Mouse (Mus musculus): Measurements from ENCODE around the gene Mest. TPM values are rescaled to one million over a fixed set of nuclear protein-coding genes. Genes with fewer than 3 reads are reported as not detected.

The Mest gene
- polyA plus RNA-seq (2015; fragmentation: Nextera tagmentation; extraction: Ambion mirVana): 268 and 368 TPM in 2 replicates

GRCm38 (mm10) chr6:30723331-30723730, at the start of gene Mest:
Gene Mest, plus strand, starts transcription at chr6:30723547.
- 62% methylated on average over 7 of the region's 7 CpGs for WGBS
- H3K4me2 ChIP-seq (ENCODE audit: low read length): no peak within 1 kb of the TSS
- H3K27me3 ChIP-seq (ENCODE audit: control insufficient read depth, insufficient read depth, low read depth, low read length): no peaks in the 10 kb centered on the region
- no peaks in the 10 kb centered on the region for H3K9me3 ChIP-seq (replicated peaks; ENCODE audit: control insufficient read depth, low read length, poor library complexity, severe bottlenecking)
- no peak within 1 kb of the TSS for H3K4me3 ChIP-seq (ENCODE audit: low read depth, low read length)
- ATAC-seq: no peak
- H3K9ac ChIP-seq (ENCODE audit: low read depth, low read length): no peak within 1 kb of the TSS
- H3K4me1 ChIP-seq (ENCODE audit: control insufficient read depth, insufficient read depth, low read length): peaks cover 23% of the 10 kb centered on the region
- no peaks in the 10 kb centered on the region for H3K36me3 ChIP-seq (ENCODE audit: control insufficient read depth, insufficient read depth, low read length)
- peak within 1 kb of the TSS; percentile 89 for H3K27ac ChIP-seq (ENCODE audit: low read length)

GRCm38 (mm10) chr6:30673764-30674561, 49.4 kb upstream of the Mest start:
- Histone ChIP-seq H3K4me3 (ENCODE audit: low read depth, low read length) (no peak overlapping the region), H3K27me3 (ENCODE audit: control insufficient read depth, insufficient read depth, low read depth, low read length) (no peaks in the 10 kb centered on the region), H3K36me3 (ENCODE audit: control insufficient read depth, insufficient read depth, low read length) (no peaks in the 10 kb centered on the region), H3K4me1 (ENCODE audit: control insufficient read depth, insufficient read depth, low read length) (peaks cover 33% of the 10 kb centered on the region), H3K4me2 (ENCODE audit: low read length) (peak overlapping the region; percentile 11), H3K9ac (ENCODE audit: low read depth, low read length) (0 out of 2 replicates have a peak overlapping the region, but pooled peaks have one; percentile 10), H3K27ac (ENCODE audit: low read length) (peak overlapping the region; percentile 96), H3K9me3 (replicated peaks; ENCODE audit: control insufficient read depth, low read length, poor library complexity, severe bottlenecking) (no peaks in the 10 kb centered on the region)
- WGBS: 25% methylated on average over 14 of the region's 14 CpGs
- ATAC-seq: peak; percentile 39; the same call in 1 of the 2 replicates

GRCm38 (mm10) chr6:30674714-30675280, 48.5 kb upstream of the Mest start:
- H3K9me3 ChIP-seq (replicated peaks; ENCODE audit: control insufficient read depth, low read length, poor library complexity, severe bottlenecking): no peaks in the 10 kb centered on the region
- peak; percentile 59 for ATAC-seq
- no peaks in the 10 kb centered on the region for H3K36me3 ChIP-seq (ENCODE audit: control insufficient read depth, insufficient read depth, low read length)
- no peaks in the 10 kb centered on the region for H3K27me3 ChIP-seq (ENCODE audit: control insufficient read depth, insufficient read depth, low read depth, low read length)
- peak overlapping the region; percentile 96 for H3K27ac ChIP-seq (ENCODE audit: low read length)
- H3K4me2 ChIP-seq (ENCODE audit: low read length): peak overlapping the region; percentile 43
- WGBS: 22% methylated on average over 9 of the region's 9 CpGs
- peaks cover 37% of the 10 kb centered on the region for H3K4me1 ChIP-seq (ENCODE audit: control insufficient read depth, insufficient read depth, low read length)
- H3K9ac ChIP-seq (ENCODE audit: low read depth, low read length): peak overlapping the region; percentile 65; the same call in 1 of the 2 replicates
- no peak overlapping the region for H3K4me3 ChIP-seq (ENCODE audit: low read depth, low read length)

- Histone ChIP-seq H3K9me3 (replicated peaks; ENCODE audit: control insufficient read depth, low read length, poor library complexity, severe bottlenecking) (no peaks in the 10 kb centered on the region), H3K27me3 (ENCODE audit: control insufficient read depth, insufficient read depth, low read depth, low read length) (no peaks in the 10 kb centered on the region), H3K4me3 (ENCODE audit: low read depth, low read length) (no peak overlapping the region), H3K27ac (ENCODE audit: low read length) (peak overlapping the region; percentile 96), H3K4me2 (ENCODE audit: low read length) (peak overlapping the region; percentile 43), H3K36me3 (ENCODE audit: control insufficient read depth, insufficient read depth, low read length) (no peaks in the 10 kb centered on the region), H3K9ac (ENCODE audit: low read depth, low read length) (peak overlapping the region; percentile 65), H3K4me1 (ENCODE audit: control insufficient read depth, insufficient read depth, low read length) (peaks cover 37% of the 10 kb centered on the region)
- WGBS: 7% methylated on average over 11 of the region's 11 CpGs
- peak; percentile 57 for ATAC-seq
These were observed 48.0 kb upstream of the Mest start for GRCm38 (mm10) chr6:30675281-30675771.

GRCm38 (mm10) chr6:30676506-30676905, 46.8 kb upstream of the Mest start:
- H3K27ac ChIP-seq (ENCODE audit: low read length): no peak overlapping the region
- H3K4me1 ChIP-seq (ENCODE audit: control insufficient read depth, insufficient read depth, low read length): peaks cover 37% of the 10 kb centered on the region

GRCm38 (mm10) chr6:30677591-30677990, 45.8 kb upstream of the Mest start:
- WGBS: 64% methylated on average over 9 of the region's 9 CpGs
- Histone ChIP-seq H3K4me1 (ENCODE audit: control insufficient read depth, insufficient read depth, low read length) (peaks cover 39% of the 10 kb centered on the region), H3K4me2 (ENCODE audit: low read length) (no peak overlapping the region), H3K36me3 (ENCODE audit: control insufficient read depth, insufficient read depth, low read length) (no peaks in the 10 kb centered on the region), H3K9me3 (replicated peaks; ENCODE audit: control insufficient read depth, low read length, poor library complexity, severe bottlenecking) (no peaks in the 10 kb centered on the region), H3K27ac (ENCODE audit: low read length) (no peak overlapping the region), H3K4me3 (ENCODE audit: low read depth, low read length) (no peak overlapping the region), H3K27me3 (ENCODE audit: control insufficient read depth, insufficient read depth, low read depth, low read length) (no peaks in the 10 kb centered on the region), H3K9ac (ENCODE audit: low read depth, low read length) (no peak overlapping the region)
- no peak for ATAC-seq

More at GRCm38 (mm10) chr6:30676506-30676905, 46.8 kb upstream of the Mest start:
- H3K36me3 ChIP-seq (ENCODE audit: control insufficient read depth, insufficient read depth, low read length): no peaks in the 10 kb centered on the region
- ATAC-seq: no peak
- no peaks in the 10 kb centered on the region for H3K27me3 ChIP-seq (ENCODE audit: control insufficient read depth, insufficient read depth, low read depth, low read length)
- H3K9me3 ChIP-seq (replicated peaks; ENCODE audit: control insufficient read depth, low read length, poor library complexity, severe bottlenecking): no peaks in the 10 kb centered on the region
- 89% methylated on average over 6 of the region's 6 CpGs for WGBS
- no peak overlapping the region for H3K4me2 ChIP-seq (ENCODE audit: low read length)
- H3K4me3 ChIP-seq (ENCODE audit: low read depth, low read length): no peak overlapping the region
- no peak overlapping the region for H3K9ac ChIP-seq (ENCODE audit: low read depth, low read length)

GRCm38 (mm10) chr6:30678482-30678881, 44.9 kb upstream of the Mest start:
- WGBS: 19% methylated on average over 6 of the region's 6 CpGs
- ATAC-seq: peak; percentile 84
- Histone ChIP-seq H3K36me3 (ENCODE audit: control insufficient read depth, insufficient read depth, low read length) (no peaks in the 10 kb centered on the region), H3K4me1 (ENCODE audit: control insufficient read depth, insufficient read depth, low read length) (peaks cover 37% of the 10 kb centered on the region), H3K27ac (ENCODE audit: low read length) (peak overlapping the region; percentile 58), H3K9ac (ENCODE audit: low read depth, low read length) (0 out of 2 replicates have a peak overlapping the region, but pooled peaks have one; percentile 27), H3K4me2 (ENCODE audit: low read length) (no peak overlapping the region), H3K4me3 (ENCODE audit: low read depth, low read length) (no peak overlapping the region), H3K9me3 (replicated peaks; ENCODE audit: control insufficient read depth, low read length, poor library complexity, severe bottlenecking) (no peaks in the 10 kb centered on the region), H3K27me3 (ENCODE audit: control insufficient read depth, insufficient read depth, low read depth, low read length) (no peaks in the 10 kb centered on the region)

GRCm38 (mm10) chr6:30679567-30679966, 43.8 kb upstream of the Mest start:
- no peaks in the 10 kb centered on the region for H3K9me3 ChIP-seq (replicated peaks; ENCODE audit: control insufficient read depth, low read length, poor library complexity, severe bottlenecking)
- 72% methylated on average over 5 of the region's 5 CpGs for WGBS
- H3K27me3 ChIP-seq (ENCODE audit: control insufficient read depth, insufficient read depth, low read depth, low read length): no peaks in the 10 kb centered on the region
- H3K4me1 ChIP-seq (ENCODE audit: control insufficient read depth, insufficient read depth, low read length): peaks cover 28% of the 10 kb centered on the region
- H3K27ac ChIP-seq (ENCODE audit: low read length): peak overlapping the region; percentile 29
- ATAC-seq: no peak
- H3K9ac ChIP-seq (ENCODE audit: low read depth, low read length): 0 out of 2 replicates have a peak overlapping the region, but pooled peaks have one; percentile 13
- no peak overlapping the region for H3K4me2 ChIP-seq (ENCODE audit: low read length)
- no peak overlapping the region for H3K4me3 ChIP-seq (ENCODE audit: low read depth, low read length)
- no peaks in the 10 kb centered on the region for H3K36me3 ChIP-seq (ENCODE audit: control insufficient read depth, insufficient read depth, low read length)

GRCm38 (mm10) chr6:30680442-30680841, 42.9 kb upstream of the Mest start:
- Histone ChIP-seq H3K27ac (ENCODE audit: low read length) (no peak overlapping the region), H3K36me3 (ENCODE audit: control insufficient read depth, insufficient read depth, low read length) (no peaks in the 10 kb centered on the region), H3K4me2 (ENCODE audit: low read length) (no peak overlapping the region), H3K9me3 (replicated peaks; ENCODE audit: control insufficient read depth, low read length, poor library complexity, severe bottlenecking) (no peaks in the 10 kb centered on the region), H3K27me3 (ENCODE audit: control insufficient read depth, insufficient read depth, low read depth, low read length) (no peaks in the 10 kb centered on the region), H3K4me3 (ENCODE audit: low read depth, low read length) (no peak overlapping the region), H3K4me1 (ENCODE audit: control insufficient read depth, insufficient read depth, low read length) (peaks cover 20% of the 10 kb centered on the region), H3K9ac (ENCODE audit: low read depth, low read length) (no peak overlapping the region)
- 81% methylated on average over 7 of the region's 7 CpGs for WGBS
- ATAC-seq: no peak
